Mouse (Mus musculus): ENCODE measurements around the gene Ahnak.

DNA sequence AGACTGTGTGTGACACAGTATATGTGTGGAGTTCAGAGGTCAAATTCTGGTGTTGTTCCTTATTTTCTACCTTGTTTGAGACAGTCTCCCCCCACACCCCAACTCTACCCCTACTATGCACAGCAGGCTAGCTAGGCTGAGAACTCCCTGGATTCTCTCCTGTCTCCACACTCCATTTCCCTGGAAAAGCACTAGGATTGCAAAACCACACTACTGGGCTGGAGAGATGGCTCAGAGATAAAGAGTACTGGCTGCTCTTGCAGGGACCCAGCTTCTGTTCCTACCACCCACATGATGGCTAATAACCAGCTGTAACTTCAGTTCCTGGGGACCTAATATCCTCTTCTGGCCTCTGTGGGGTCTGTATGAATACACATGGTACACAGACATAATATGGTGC is 68.6 kb downstream of the Ahnak start:
- TF ChIP-seq MYOG (IDR thresholded peaks at IDR 0.05; ENCODE audit: control insufficient read depth, extremely low read depth, insufficient read length) (no peak), CTCF (IDR thresholded peaks at IDR 0.05; ENCODE audit: control insufficient read depth, insufficient read depth, insufficient read length) (no peak), CEBPB (IDR thresholded peaks at IDR 0.05; ENCODE audit: low read depth) (peak; percentile 21), MAX (IDR thresholded peaks at IDR 0.05) (no peak), MYOD1 (IDR thresholded peaks at IDR 0.05; ENCODE audit: control insufficient read depth, insufficient read length, low read depth) (no peak), FOSL1 (IDR thresholded peaks at IDR 0.05; ENCODE audit: insufficient read depth, low read length, poor library complexity, severe bottlenecking) (no peak), USF1 (IDR thresholded peaks at IDR 0.05; ENCODE audit: low read depth) (no peak)

All from C2C12 (cell line).